Mouse (Mus musculus) forebrain, embryonic 12.5 days (tissue): Measurements from ENCODE around the gene Farsa. TPM values are rescaled to one million over a fixed set of nuclear protein-coding genes. Genes with fewer than 3 reads are reported as not detected.
A peak's percentile ranks its signal among the peaks of the same experiment; 100 is the strongest.
"Not testable (repeated sequence)": the region's sequence is repeated elsewhere in the genome, so short reads cannot be mapped to it uniquely, and the experiment has no call there.

ENCODE experiments used
- ATAC-seq: fragments of 200-750 bp; cut with Nextera tagmentation; 2 replicates; pipeline ENCODE4 v1.8.0; 2017; ENCODE audit warnings: moderate TSS enrichment; ENCODE audit not compliant: low FRiP score
- H3K27ac ChIP-seq: fragments of 300-500 bp; sonication (generic); 2 replicates; pipeline ENCODE4 v1.5.1; 2016; ENCODE audit warnings: mild to moderate bottlenecking
- H3K27me3 ChIP-seq: fragments of 300-500 bp; sonication (generic); 2 replicates; pipeline ENCODE4 v1.6.1; 2016; ENCODE audit warnings: mild to moderate bottlenecking
- H3K36me3 ChIP-seq: fragments of 300-500 bp; sonication (generic); replicated peaks from 2 replicates; pipeline ENCODE4 v1.6.1; 2016; ENCODE audit warnings: mild to moderate bottlenecking
- H3K4me1 ChIP-seq: fragments of 300-500 bp; sonication (generic); 2 replicates; pipeline ENCODE4 v1.6.1; 2016
- H3K4me2 ChIP-seq: fragments of 300-500 bp; sonication (generic); 2 replicates; pipeline ENCODE4 v1.6.1; 2016; ENCODE audit warnings: mild to moderate bottlenecking, moderate library complexity
- H3K4me3 ChIP-seq: fragments of 300-500 bp; sonication (generic); replicated peaks from 2 replicates; pipeline ENCODE4 v1.5.1; 2016; ENCODE audit warnings: mild to moderate bottlenecking
- H3K9ac ChIP-seq: fragments of 300-500 bp; sonication (generic); 2 replicates; pipeline ENCODE4 v1.6.1; 2016; ENCODE audit warnings: mild to moderate bottlenecking
- H3K9me3 ChIP-seq: fragments of 300-500 bp; sonication (generic); 2 replicates; pipeline ENCODE4 v1.6.1; 2016
- WGBS: fragments of 180-500 bp; shearing (Covaris S2); methylation state at CpG from one replicate; pipeline ENCODE4 v1.1.7; 2016; 5-methylcytosine and 5-hydroxymethylcytosine counted together
- polyA plus RNA-seq: library from polyadenylated mRNA; unstranded; fragments of >200 nt; fragmentation: Nextera tagmentation; extraction: Ambion mirVana; gene quantifications from 2 replicates; pipeline ENCODE4 v1.2.1, GENCODE M21; 2016

Farsa gene
- polyA plus RNA-seq, 1 experiment from 2014 or later = 111 TPM

- H3K36me3 ChIP-seq = peaks cover 9% of the 10 kb centered on the region
- no peaks in the 10 kb centered on the region for H3K9me3 ChIP-seq
- peak within 1 kb of the TSS; percentile 68 for H3K4me3 ChIP-seq
- H3K4me1 ChIP-seq = peaks cover 19% of the 10 kb centered on the region
- WGBS = 0% methylated on average over 11 of the region's 11 CpGs
- H3K4me2 ChIP-seq = peak within 1 kb of the TSS; percentile 90
- peak within 1 kb of the TSS; percentile 79 for H3K9ac ChIP-seq
- peak; percentile 96 for ATAC-seq
- peak within 1 kb of the TSS; percentile 54; the same call in 1 of the 2 replicates for H3K27ac ChIP-seq
- H3K27me3 ChIP-seq = no peaks in the 10 kb centered on the region
Observed at GRCm38 (mm10) chr8:84893709-84894134, 36.9 kb downstream of the Farsa start, which contains the start of gene Gcdh. Gene Gcdh, minus strand, starts transcription at chr8:84893921.

DNA sequence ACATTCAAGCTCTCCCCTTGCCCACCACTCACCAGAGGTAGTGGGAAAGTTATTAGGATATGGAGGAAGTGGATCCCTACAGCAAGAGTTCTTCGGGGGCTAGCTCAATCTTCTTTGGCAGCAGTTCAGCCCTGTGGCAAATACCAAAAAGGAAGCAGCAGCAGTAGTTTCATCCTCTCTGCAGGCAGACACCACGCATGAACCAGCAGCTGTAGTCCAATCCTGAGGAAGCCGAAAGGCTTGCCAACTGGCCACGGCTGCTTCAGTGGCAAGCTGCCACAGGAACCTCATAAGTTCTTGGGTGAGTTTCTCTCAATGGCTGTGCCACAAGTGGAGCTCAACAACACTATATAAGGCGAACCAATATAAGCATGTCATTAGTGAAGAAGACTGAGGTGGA is 39.2 kb downstream of the Farsa start:
- peaks cover 19% of the 10 kb centered on the region for H3K4me1 ChIP-seq
- H3K36me3 ChIP-seq = peaks cover under 1% of the 10 kb centered on the region; the same call in 1 of the 2 replicates
- H3K4me2 ChIP-seq = no peak overlapping the region
- no peaks in the 10 kb centered on the region; the same call in 1 of the 2 replicates for H3K27me3 ChIP-seq
- no peak overlapping the region for H3K4me3 ChIP-seq
- ATAC-seq = no peak
- WGBS = 90% methylated on average over 5 of the region's 5 CpGs
- H3K27ac ChIP-seq = no peak overlapping the region
- H3K9ac ChIP-seq = no peak overlapping the region
- H3K9me3 ChIP-seq = no peaks in the 10 kb centered on the region

GRCm38 (mm10) chr8:84901071-84901470 is 44.3 kb downstream of the Farsa start:
- peaks cover 18% of the 10 kb centered on the region for H3K27me3 ChIP-seq
- 77% methylated on average over 4 of the region's 4 CpGs for WGBS

GRCm38 (mm10) chr8:84901752-84902151 is 45.0 kb downstream of the Farsa start, which contains the start of gene Klf1:
Gene Klf1, plus strand, starts transcription at chr8:84901928.
- Histone ChIP-seq H3K27ac (peak within 1 kb of the TSS; percentile 15; the same call in 1 of the 2 replicates), H3K4me3 (peak within 1 kb of the TSS; percentile 53), H3K27me3 (peaks cover 18% of the 10 kb centered on the region), H3K9ac (peak within 1 kb of the TSS; percentile 60), H3K4me2 (peak within 1 kb of the TSS; percentile 82), H3K36me3 (no peaks in the 10 kb centered on the region), H3K4me1 (peaks cover 14% of the 10 kb centered on the region; the same call in 1 of the 2 replicates), H3K9me3 (no peaks in the 10 kb centered on the region)
- WGBS = 75% methylated on average over 3 of the region's 3 CpGs
- no peak for ATAC-seq

More at GRCm38 (mm10) chr8:84901071-84901470, 44.3 kb downstream of the Farsa start:
- peaks cover 14% of the 10 kb centered on the region; the same call in 1 of the 2 replicates for H3K4me1 ChIP-seq
- no peak overlapping the region for H3K27ac ChIP-seq
- H3K4me3 ChIP-seq = no peak overlapping the region
- H3K9me3 ChIP-seq = no peaks in the 10 kb centered on the region
- no peak overlapping the region for H3K9ac ChIP-seq
- no peak for ATAC-seq
- H3K36me3 ChIP-seq = no peaks in the 10 kb centered on the region
- H3K4me2 ChIP-seq = no peak overlapping the region

- WGBS = 3% methylated on average over 24 of the region's 24 CpGs
- H3K9ac ChIP-seq = peak overlapping the region; percentile 60
- peaks cover 18% of the 10 kb centered on the region for H3K27me3 ChIP-seq
Observed at GRCm38 (mm10) chr8:84902367-84902919, 45.7 kb downstream of the Farsa start.

DNA sequence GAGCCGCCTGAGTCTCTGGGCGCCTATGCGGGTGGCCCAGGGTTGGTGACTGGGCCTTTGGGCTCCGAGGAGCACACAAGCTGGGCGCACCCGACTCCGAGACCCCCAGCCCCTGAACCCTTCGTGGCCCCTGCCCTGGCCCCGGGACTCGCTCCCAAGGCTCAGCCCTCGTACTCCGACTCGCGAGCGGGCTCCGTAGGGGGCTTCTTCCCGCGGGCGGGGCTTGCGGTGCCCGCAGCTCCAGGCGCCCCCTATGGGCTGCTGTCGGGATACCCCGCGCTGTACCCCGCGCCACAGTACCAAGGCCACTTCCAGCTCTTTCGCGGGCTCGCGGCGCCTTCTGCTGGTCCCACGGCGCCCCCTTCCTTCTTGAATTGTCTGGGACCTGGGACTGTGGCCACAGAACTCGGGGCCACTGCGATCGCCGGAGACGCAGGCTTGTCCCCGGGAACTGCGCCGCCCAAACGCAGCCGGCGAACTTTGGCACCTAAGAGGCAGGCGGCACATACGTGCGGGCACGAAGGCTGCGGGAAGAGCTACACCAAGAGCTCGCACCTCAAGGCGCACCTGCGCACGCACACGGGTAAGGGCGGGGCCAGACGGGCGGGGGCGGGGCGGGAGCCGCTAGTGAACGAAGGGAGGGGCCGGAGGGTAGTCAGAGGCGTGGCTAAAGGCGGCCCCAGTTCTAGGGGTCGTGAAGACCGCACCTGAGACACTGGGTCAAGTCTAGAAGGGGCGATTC is 46.3 kb downstream of the Farsa start:
- H3K36me3 ChIP-seq = no peaks in the 10 kb centered on the region
- H3K27me3 ChIP-seq = peaks cover 18% of the 10 kb centered on the region
- no peaks in the 10 kb centered on the region for H3K9me3 ChIP-seq
- peak overlapping the region; percentile 82 for H3K4me2 ChIP-seq
- peak overlapping the region; percentile 60 for H3K9ac ChIP-seq
- peak overlapping the region; percentile 53 for H3K4me3 ChIP-seq
- WGBS = under 1% methylated on average over 68 of the region's 68 CpGs
- ATAC-seq = peak; percentile 90
- peaks cover 16% of the 10 kb centered on the region for H3K4me1 ChIP-seq
- 0 out of 2 replicates have a peak overlapping the region, but pooled peaks have one; percentile 33 for H3K27ac ChIP-seq

More at GRCm38 (mm10) chr8:84902367-84902919, 45.7 kb downstream of the Farsa start:
- no peaks in the 10 kb centered on the region for H3K36me3 ChIP-seq
- peak overlapping the region; percentile 53 for H3K4me3 ChIP-seq
- peaks cover 14% of the 10 kb centered on the region; the same call in 1 of the 2 replicates for H3K4me1 ChIP-seq
- no peak; the same call in none of the 2 replicates for ATAC-seq
- H3K9me3 ChIP-seq = no peaks in the 10 kb centered on the region
- H3K4me2 ChIP-seq = peak overlapping the region; percentile 82
- peak overlapping the region; percentile 15; the same call in 1 of the 2 replicates for H3K27ac ChIP-seq

DNA sequence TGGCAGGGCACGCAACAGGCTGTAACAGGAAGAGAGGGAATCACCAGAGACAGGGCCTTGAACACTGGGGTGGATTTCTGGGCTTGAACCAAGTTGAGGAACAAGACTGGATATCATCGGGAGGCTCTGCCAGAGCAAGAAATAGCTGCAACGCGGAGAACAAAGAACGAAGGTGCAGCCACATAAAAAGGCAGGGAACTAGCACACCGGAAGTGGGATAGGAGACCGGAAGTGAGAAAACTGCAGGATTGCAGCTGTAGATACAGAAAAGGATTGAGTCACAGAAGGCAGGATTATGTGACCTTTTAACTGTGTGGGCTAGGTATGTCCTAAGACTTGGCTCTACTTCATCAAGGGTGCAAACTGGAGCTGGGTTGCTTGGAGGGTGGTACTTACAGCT is 47.6 kb downstream of the Farsa start:
- no peak overlapping the region for H3K4me3 ChIP-seq
- no peak overlapping the region for H3K27ac ChIP-seq
- H3K36me3 ChIP-seq = no peaks in the 10 kb centered on the region
- H3K9ac ChIP-seq = no peak overlapping the region
- H3K9me3 ChIP-seq = no peaks in the 10 kb centered on the region
- WGBS = 89% methylated on average over 7 of the region's 7 CpGs
- peaks cover 24% of the 10 kb centered on the region for H3K27me3 ChIP-seq
- H3K4me2 ChIP-seq = no peak overlapping the region
- ATAC-seq = no peak
- peaks cover 24% of the 10 kb centered on the region for H3K4me1 ChIP-seq

DNA sequence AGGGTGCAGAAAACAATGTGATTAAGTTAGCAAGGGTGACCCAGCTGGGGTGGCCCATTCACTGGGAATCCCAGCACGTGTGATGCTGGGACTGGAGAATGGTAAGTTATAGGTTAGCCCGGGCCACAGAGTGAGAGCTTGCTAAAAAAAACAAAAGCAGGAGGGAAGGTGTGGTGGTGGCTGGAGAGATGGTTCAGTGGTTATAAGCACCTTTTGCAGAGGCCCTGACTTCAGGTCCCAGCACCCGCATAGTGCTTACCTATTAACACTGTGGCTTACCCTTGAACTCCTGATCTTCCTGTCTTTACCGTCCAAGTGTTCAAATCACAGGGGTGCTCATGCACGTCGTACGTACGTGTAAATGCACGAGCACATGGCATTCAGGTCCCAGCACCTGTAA is 50.2 kb downstream of the Farsa start:
- H3K27ac ChIP-seq = no peak overlapping the region
- peaks cover 48% of the 10 kb centered on the region for H3K27me3 ChIP-seq
- WGBS = 90% methylated on average over 9 of the region's 9 CpGs
- H3K4me2 ChIP-seq = no peak overlapping the region
- H3K9ac ChIP-seq = no peak overlapping the region
- H3K9me3 ChIP-seq = no peaks in the 10 kb centered on the region
- H3K4me3 ChIP-seq = no peak overlapping the region
- ATAC-seq = no peak
- peaks cover 20% of the 10 kb centered on the region; the same call in 1 of the 2 replicates for H3K36me3 ChIP-seq
- H3K4me1 ChIP-seq = peaks cover 25% of the 10 kb centered on the region

- no peaks in the 10 kb centered on the region for H3K9me3 ChIP-seq
- H3K9ac ChIP-seq = no peak overlapping the region
- no peak overlapping the region for H3K4me3 ChIP-seq
- no peak overlapping the region for H3K4me2 ChIP-seq
- peaks cover 25% of the 10 kb centered on the region for H3K36me3 ChIP-seq
- H3K4me1 ChIP-seq = peaks cover 24% of the 10 kb centered on the region
- peaks cover 48% of the 10 kb centered on the region for H3K27me3 ChIP-seq
- no peak for ATAC-seq
- 78% methylated on average over 8 of the region's 8 CpGs for WGBS
- no peak overlapping the region for H3K27ac ChIP-seq
Observed at GRCm38 (mm10) chr8:84907493-84907892, 50.7 kb downstream of the Farsa start.

- H3K27me3 ChIP-seq = peaks cover 52% of the 10 kb centered on the region
- ATAC-seq = 0 out of 2 replicates have a peak, but pooled peaks have one; percentile 2
- H3K36me3 ChIP-seq = peaks cover 29% of the 10 kb centered on the region
- peak overlapping the region; percentile 78 for H3K4me2 ChIP-seq
- peaks cover 24% of the 10 kb centered on the region for H3K4me1 ChIP-seq
- not testable (repeated sequence) for H3K9ac ChIP-seq, H3K27ac ChIP-seq, H3K9me3 ChIP-seq
- WGBS = 37% methylated on average over 7 of the region's 7 CpGs
- H3K4me3 ChIP-seq = peak overlapping the region; percentile 50
Observed at GRCm38 (mm10) chr8:84907979-84908378, 51.2 kb downstream of the Farsa start.

DNA sequence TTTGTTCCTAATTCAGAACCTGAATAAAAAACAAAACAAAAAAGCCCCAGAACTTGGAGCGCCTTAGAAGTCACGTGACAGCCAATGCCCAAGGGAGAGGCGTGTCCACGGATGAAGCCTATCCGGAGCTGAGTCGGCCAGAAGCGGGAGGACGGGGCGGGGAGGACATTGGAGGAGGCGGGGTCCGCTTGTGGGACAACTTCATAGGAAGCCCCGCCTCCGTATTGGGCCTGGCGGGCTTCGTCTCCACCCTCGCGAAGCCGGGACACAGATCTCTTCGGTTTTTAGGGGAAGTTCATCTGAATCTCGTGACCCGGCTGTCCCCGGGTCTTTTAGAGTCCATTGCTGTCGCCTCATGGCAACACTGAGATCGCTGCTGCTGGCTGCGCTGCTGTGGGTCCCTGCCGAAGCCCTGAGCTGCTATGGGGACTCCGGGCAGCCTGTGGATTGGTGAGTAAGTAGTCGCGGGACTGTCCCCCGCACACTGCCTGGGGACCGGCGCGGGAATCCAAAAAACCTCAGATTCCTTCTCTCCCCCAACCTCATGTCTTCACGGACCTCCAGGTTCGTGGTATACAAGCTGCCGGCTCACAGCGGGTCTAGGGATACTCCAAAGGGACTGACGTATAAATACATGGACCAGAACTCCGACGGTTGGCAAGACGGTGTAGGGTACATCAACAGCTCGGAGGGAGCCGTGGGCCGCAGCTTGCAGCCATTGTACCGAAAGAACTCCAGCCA is 51.8 kb downstream of the Farsa start, which contains the start of gene Dnase2a:
TSS of gene Dnase2a (plus strand) at position 140 of the 741 bp plus-strand sequence.
- peaks cover 58% of the 10 kb centered on the region for H3K27me3 ChIP-seq
- under 1% methylated on average over 45 of the region's 45 CpGs for WGBS
- peak within 1 kb of the TSS; percentile 50 for H3K4me3 ChIP-seq
- H3K36me3 ChIP-seq = peaks cover 29% of the 10 kb centered on the region
- no peaks in the 10 kb centered on the region for H3K9me3 ChIP-seq
- peak within 1 kb of the TSS; percentile 62 for H3K9ac ChIP-seq
- ATAC-seq = peak; percentile 89
- peaks cover 26% of the 10 kb centered on the region for H3K4me1 ChIP-seq
- H3K4me2 ChIP-seq = peak within 1 kb of the TSS; percentile 78
- 0 out of 2 replicates have a peak within 1 kb of the TSS, but pooled peaks have one; percentile 19 for H3K27ac ChIP-seq
